Comparison of ENCODE assay signal across 20 mouse cellular contexts in the genomic region with DNA sequence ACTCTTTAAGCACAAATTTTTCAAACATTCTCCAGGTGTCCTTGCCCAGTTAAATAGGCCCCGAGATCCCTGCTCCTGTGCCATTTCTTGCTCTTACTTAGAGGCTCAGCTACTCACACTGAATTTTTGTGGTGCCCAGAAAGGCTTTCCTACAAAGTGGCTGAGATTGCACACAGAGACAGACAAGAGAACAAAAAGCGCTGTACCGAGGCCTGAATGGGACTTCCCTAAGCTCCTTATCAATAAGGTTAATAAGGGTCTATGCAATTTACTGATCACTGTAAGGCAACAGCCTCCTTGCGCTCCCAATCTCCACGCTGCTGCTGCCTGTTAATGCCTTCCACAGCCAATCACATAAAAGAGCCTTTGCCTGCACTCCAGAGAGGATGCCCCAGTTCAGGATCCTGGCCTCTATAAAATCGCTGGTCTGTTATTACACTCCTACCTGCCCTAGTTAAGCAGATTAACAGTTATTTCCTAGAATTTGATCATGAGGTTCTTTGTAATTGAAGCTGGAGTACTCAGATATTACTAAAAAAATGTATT.
A peak's percentile ranks its signal among the peaks of the same experiment; 100 is the strongest.
DNase-seq lines count a peak whose midpoint lies in the region; ATAC-seq and TF ChIP-seq lines count a peak whose summit lies in the region.
"Had no signal": no experiment of that assay in that cellular context is flagged by ENCODE, and none has a peak within 500 bp of the region (broad histone marks: within the 10 kb centered on the region; RNA-seq: fewer than 3 reads in every experiment).

No protein-coding gene starts in this region.

- H3K36me3 ChIP-seq in hindbrain, embryonic 14.5 days (replicated peaks; ENCODE audit: control insufficient read depth, insufficient read depth) = no peaks in the 10 kb centered on the region
- H3K36me3 ChIP-seq in hindbrain, postnatal 0 days (ENCODE audit: insufficient read depth, low read length) = no peaks in the 10 kb centered on the region
- no peaks in the 10 kb centered on the region for H3K36me3 ChIP-seq in forebrain, embryonic 14.5 days (ENCODE audit: control insufficient read depth, insufficient read depth, low read length)
- no peaks in the 10 kb centered on the region for H3K36me3 ChIP-seq in midbrain, embryonic 13.5 days
- H3K36me3 ChIP-seq: heart, embryonic 15.5 days; liver, embryonic 15.5 days had no signal

- no peak overlapping the region for H3K4me2 ChIP-seq in hindbrain, embryonic 14.5 days (replicated peaks)
- H3K4me2 ChIP-seq in hindbrain, postnatal 0 days (ENCODE audit: low read depth, low read length) = no peak overlapping the region
- no peak overlapping the region for H3K4me2 ChIP-seq in forebrain, embryonic 14.5 days (ENCODE audit: low read length)
- H3K4me2 ChIP-seq in midbrain, embryonic 13.5 days (replicated peaks) = peak overlapping the region; percentile 5; the same call in 1 of the 2 replicates
- H3K4me2 ChIP-seq: heart, embryonic 15.5 days; liver, embryonic 15.5 days had no signal

- DNase-seq in hindbrain, embryonic 14.5 days (ENCODE audit: low spot score) = peak; percentile 33
- DNase-seq in hindbrain, postnatal 0 days (ENCODE audit: low spot score) = no peak
- DNase-seq in embryo, embryonic 11 days = peak; percentile 24
- DNase-seq in forebrain, embryonic 14.5 days (ENCODE audit: low spot score) = peak; percentile 16
- DNase-seq in cerebellum, postnatal 4 days (ENCODE audit: low spot score in 2 of 2) = no peak
- DNase-seq in cerebellum, adult 11-12 months = no peak
- DNase-seq in natural killer cell, adult 2 months (ENCODE audit: low spot score in 2 of 2) = no peak
- DNase-seq: B cell, adult 2 months; cerebellum, adult 18-20 months; gastrocnemius, adult 2 months; heart, adult 18-20 months; kidney, adult 18-20 months; kidney, postnatal 25 days; left cerebral cortex, postnatal 4 days; thymus, adult 2 months had no signal

- H3K4me3 ChIP-seq in hindbrain, embryonic 14.5 days (replicated peaks; ENCODE audit: low read length) = no peak overlapping the region
- no peak overlapping the region for H3K4me3 ChIP-seq in hindbrain, postnatal 0 days (ENCODE audit: low read length)
- no peak overlapping the region for H3K4me3 ChIP-seq in forebrain, embryonic 14.5 days (ENCODE audit: low read depth, low read length)
- H3K4me3 ChIP-seq in midbrain, embryonic 13.5 days (replicated peaks) = no peak overlapping the region
- H3K4me3 ChIP-seq: gastrocnemius, adult 2 months; heart, embryonic 15.5 days; liver, embryonic 15.5 days; myocyte had no signal

- H3K9ac ChIP-seq in hindbrain, embryonic 14.5 days = no peak overlapping the region
- H3K9ac ChIP-seq in hindbrain, postnatal 0 days (replicated peaks; ENCODE audit: low read length) = no peak overlapping the region
- no peak overlapping the region for H3K9ac ChIP-seq in forebrain, embryonic 14.5 days (ENCODE audit: low read length)
- no peak overlapping the region for H3K9ac ChIP-seq in midbrain, embryonic 13.5 days (replicated peaks)
- H3K9ac ChIP-seq: heart, embryonic 15.5 days; liver, embryonic 15.5 days had no signal

- no peak for TF ChIP-seq CTCF in hindbrain, postnatal 0 days (IDR thresholded peaks at IDR 0.05; ENCODE audit: low read depth)

- 33% methylated on average over 6 of the region's 6 CpGs for WGBS in hindbrain, embryonic 14.5 days
- 34% methylated on average over 6 of the region's 6 CpGs for WGBS in hindbrain, postnatal 0 days
- WGBS in forebrain, embryonic 14.5 days = 6% methylated on average over 6 of the region's 6 CpGs
- 8% methylated on average over 6 of the region's 6 CpGs for WGBS in midbrain, embryonic 13.5 days

- no peaks in the 10 kb centered on the region for H3K9me3 ChIP-seq in hindbrain, embryonic 14.5 days (ENCODE audit: control insufficient read depth, low read length)
- no peaks in the 10 kb centered on the region for H3K9me3 ChIP-seq in hindbrain, postnatal 0 days (ENCODE audit: low read length)
- H3K9me3 ChIP-seq in forebrain, embryonic 14.5 days (replicated peaks; ENCODE audit: control insufficient read depth, low read length) = no peaks in the 10 kb centered on the region
- H3K9me3 ChIP-seq in midbrain, embryonic 13.5 days = no peaks in the 10 kb centered on the region
- H3K9me3 ChIP-seq: heart, embryonic 15.5 days; liver, embryonic 15.5 days had no signal

- no peaks in the 10 kb centered on the region for H3K27me3 ChIP-seq in hindbrain, embryonic 14.5 days (ENCODE audit: control insufficient read depth, insufficient read depth, low read length)
- H3K27me3 ChIP-seq in hindbrain, postnatal 0 days (ENCODE audit: insufficient read depth, low read length) = no peaks in the 10 kb centered on the region
- H3K27me3 ChIP-seq in forebrain, embryonic 14.5 days (replicated peaks; ENCODE audit: control insufficient read depth, insufficient read depth, low read length) = no peaks in the 10 kb centered on the region
- H3K27me3 ChIP-seq in midbrain, embryonic 13.5 days = 0 out of 2 replicates have a peak, but pooled peaks cover 6% of the 10 kb centered on the region
- H3K27me3 ChIP-seq: heart, embryonic 15.5 days; liver, embryonic 15.5 days had no signal

- ATAC-seq in hindbrain, embryonic 14.5 days (ENCODE audit: low FRiP score) = no peak
- ATAC-seq in hindbrain, postnatal 0 days = no peak
- no peak for ATAC-seq in forebrain, embryonic 14.5 days
- ATAC-seq in midbrain, embryonic 13.5 days = peak; percentile 84
- ATAC-seq: hindbrain, embryonic 16.5 days had no signal

- H3K4me1 ChIP-seq in hindbrain, embryonic 14.5 days (replicated peaks; ENCODE audit: control insufficient read depth, insufficient read depth, low read length) = no peaks in the 10 kb centered on the region
- H3K4me1 ChIP-seq in hindbrain, postnatal 0 days (ENCODE audit: insufficient read depth, low read length) = no peaks in the 10 kb centered on the region
- no peaks in the 10 kb centered on the region for H3K4me1 ChIP-seq in forebrain, embryonic 14.5 days (ENCODE audit: control insufficient read depth, insufficient read depth, low read length)
- H3K4me1 ChIP-seq in midbrain, embryonic 13.5 days (replicated peaks) = peaks cover 25% of the 10 kb centered on the region
- H3K4me1 ChIP-seq: heart, embryonic 15.5 days; liver, embryonic 15.5 days had no signal

- H3K27ac ChIP-seq in hindbrain, embryonic 14.5 days = no peak overlapping the region
- no peak overlapping the region for H3K27ac ChIP-seq in hindbrain, postnatal 0 days
- no peak overlapping the region for H3K27ac ChIP-seq in forebrain, embryonic 14.5 days (ENCODE audit: low read depth, low read length)
- H3K27ac ChIP-seq in midbrain, embryonic 13.5 days = peak overlapping the region; percentile 56; the same call in 1 of the 2 replicates
- H3K27ac ChIP-seq: gastrocnemius, adult 2 months; heart, embryonic 15.5 days; liver, embryonic 15.5 days had no signal

Comparison
In these comparisons a context has a peak if more than half of its experiments do, and no peak if none do; other contexts are left out.
1. DNase-seq: peak in hindbrain, embryonic 14.5 days (single experiment), embryo, embryonic 11 days (single experiment) and forebrain, embryonic 14.5 days (single experiment); none in hindbrain, postnatal 0 days (single experiment), cerebellum, postnatal 4 days (0 of 2), cerebellum, adult 11-12 months (single experiment) and natural killer cell, adult 2 months (0 of 2).